Mouse (Mus musculus): ENCODE results near the gene Atp1b3. TPM values are rescaled to one million over a fixed set of nuclear protein-coding genes. Genes with fewer than 3 reads are reported as not detected.

Gene Atp1b3
- polyA plus RNA-seq, 1 experiment from 2014 or later, result 99.5 TPM

DNA sequence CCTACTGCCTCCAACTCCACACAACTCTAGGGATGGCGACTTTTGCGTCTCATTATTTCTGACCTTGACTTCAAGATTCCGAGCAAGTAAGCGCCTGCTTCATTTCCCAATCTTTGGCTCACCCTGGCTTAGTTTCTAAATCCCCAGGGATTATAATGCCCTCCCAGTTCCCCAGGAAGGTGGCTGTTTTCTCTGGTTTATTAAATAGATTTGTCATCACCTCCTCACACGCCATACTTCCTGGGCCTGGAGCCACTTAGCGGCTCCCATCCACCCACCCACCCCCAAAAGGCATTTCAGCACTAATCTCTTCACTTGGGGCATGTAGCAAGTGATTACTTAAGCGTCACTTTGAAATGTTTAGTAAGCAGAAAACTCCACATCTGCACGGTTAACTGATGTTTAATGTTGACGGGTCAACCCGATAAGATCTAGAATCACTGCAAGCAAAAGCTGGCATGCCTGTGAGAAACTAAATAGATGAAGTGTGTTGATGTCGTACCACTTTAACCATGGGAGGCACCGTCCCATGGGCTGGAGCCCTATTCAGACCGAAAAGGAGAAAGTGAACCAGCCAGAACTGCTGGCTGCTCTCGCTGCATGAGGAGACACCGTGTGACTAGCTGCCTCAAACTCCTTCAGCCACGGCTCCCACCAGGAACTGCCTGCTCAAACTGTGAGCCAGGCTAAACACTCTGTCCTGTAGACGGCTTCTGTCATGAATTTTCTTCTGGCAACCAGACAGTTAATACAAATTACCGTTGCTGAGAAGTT, 19.7 kb upstream of the Atp1b3 start:
- Histone ChIP-seq H3K27me3 (replicated peaks) (no peaks in the 10 kb centered on the region), H3K27ac (no peak overlapping the region), H3K4me3 (no peak overlapping the region), H3K4me1 (peaks cover 25% of the 10 kb centered on the region), H3K4me2 (no peak overlapping the region), H3K9ac (no peak overlapping the region), H3K36me3 (no peaks in the 10 kb centered on the region), H3K9me3 (replicated peaks) (no peaks in the 10 kb centered on the region)
- ATAC-seq, result no peak
- 63% methylated on average over 18 of the region's 18 CpGs for WGBS (ENCODE audit: insufficient replicate concordance)

DNA sequence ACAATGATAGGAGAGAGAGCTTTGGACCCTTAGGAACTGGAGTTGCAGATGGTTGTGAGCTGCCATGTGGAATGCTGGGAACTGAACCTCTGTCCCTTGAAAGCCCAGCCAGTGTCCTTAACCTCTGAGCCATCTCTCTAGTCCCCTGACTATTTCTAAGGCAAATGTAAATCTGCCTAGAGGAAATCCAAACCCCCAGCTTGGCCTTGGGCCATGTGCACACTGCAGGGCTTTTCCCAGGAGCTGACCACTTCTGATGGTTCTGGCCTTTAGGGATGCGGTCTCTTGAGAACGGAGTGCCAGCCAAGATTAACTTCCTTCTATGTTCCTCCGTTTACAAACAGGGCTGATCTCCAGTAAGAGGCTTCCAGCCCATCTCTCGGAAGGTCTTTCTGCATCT, 18.5 kb upstream of the Atp1b3 start:
- Histone ChIP-seq H3K27ac (no peak overlapping the region), H3K27me3 (replicated peaks) (no peaks in the 10 kb centered on the region), H3K4me3 (no peak overlapping the region), H3K36me3 (no peaks in the 10 kb centered on the region), H3K9ac (no peak overlapping the region), H3K4me1 (peaks cover 32% of the 10 kb centered on the region), H3K4me2 (no peak overlapping the region), H3K9me3 (replicated peaks) (no peaks in the 10 kb centered on the region)
- ATAC-seq, result no peak
- 72% methylated on average over 4 of the region's 4 CpGs for WGBS (ENCODE audit: insufficient replicate concordance)

DNA sequence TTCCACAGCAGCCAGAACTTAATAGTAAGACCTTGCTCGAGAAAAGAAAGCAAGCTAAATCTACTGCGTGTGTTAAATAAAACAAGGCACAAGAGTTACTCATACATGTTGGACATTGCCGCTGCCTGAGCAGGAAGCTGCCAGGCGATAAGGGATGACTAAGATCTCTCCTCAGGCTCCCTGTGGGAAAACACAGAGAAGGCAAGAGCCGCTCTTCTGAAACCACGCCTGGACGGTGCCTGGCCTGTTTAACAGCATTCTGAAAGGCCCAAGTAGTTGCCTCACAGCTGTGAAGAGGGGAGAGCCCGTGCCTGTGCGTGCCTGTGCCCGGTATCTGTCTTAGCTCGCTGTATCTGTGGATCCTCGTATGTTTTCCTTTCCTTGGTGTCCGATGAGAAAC, 17.2 kb upstream of the Atp1b3 start:
- no peak overlapping the region for H3K4me3 ChIP-seq
- WGBS (ENCODE audit: insufficient replicate concordance), result 28% methylated on average over 13 of the region's 13 CpGs
- H3K4me2 ChIP-seq, result peak overlapping the region; percentile 21
- no peaks in the 10 kb centered on the region; the same call in 1 of the 2 replicates for H3K9me3 ChIP-seq (replicated peaks)
- no peak overlapping the region for H3K9ac ChIP-seq
- H3K36me3 ChIP-seq, result no peaks in the 10 kb centered on the region
- H3K27ac ChIP-seq, result no peak overlapping the region
- H3K27me3 ChIP-seq (replicated peaks), result no peaks in the 10 kb centered on the region
- no peak for ATAC-seq
- H3K4me1 ChIP-seq, result peaks cover 32% of the 10 kb centered on the region

DNA sequence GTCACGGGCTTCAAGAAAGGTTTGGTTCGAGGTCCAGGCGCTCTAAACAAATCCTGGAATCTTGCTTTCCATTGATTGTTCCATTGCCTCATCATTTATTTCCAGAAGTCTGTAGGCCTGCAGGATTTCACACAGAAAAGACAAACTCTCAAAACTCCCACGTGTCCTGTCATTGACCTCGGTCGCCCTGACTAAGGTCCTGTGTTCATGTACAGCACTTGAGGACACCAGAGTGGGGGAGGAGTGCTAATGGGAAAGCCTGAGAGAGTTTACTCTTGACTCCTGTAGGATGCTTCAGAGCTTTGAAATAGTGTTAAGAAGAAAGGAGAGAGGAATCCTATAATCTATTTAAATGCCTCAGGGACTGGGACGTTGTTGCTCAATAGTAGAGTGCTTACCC, 15.3 kb upstream of the Atp1b3 start:
- Histone ChIP-seq H3K27ac (no peak overlapping the region), H3K9ac (no peak overlapping the region), H3K9me3 (replicated peaks) (no peaks in the 10 kb centered on the region; the same call in 1 of the 2 replicates), H3K4me2 (no peak overlapping the region), H3K36me3 (no peaks in the 10 kb centered on the region), H3K27me3 (replicated peaks) (no peaks in the 10 kb centered on the region), H3K4me3 (no peak overlapping the region), H3K4me1 (peaks cover 18% of the 10 kb centered on the region)
- WGBS (ENCODE audit: insufficient replicate concordance), result 68% methylated on average over 7 of the region's 7 CpGs
- ATAC-seq, result no peak

GRCm38 (mm10) chr9:96378747-96379146, 14.5 kb upstream of the Atp1b3 start:
- no peaks in the 10 kb centered on the region for H3K36me3 ChIP-seq
- H3K4me1 ChIP-seq, result peaks cover 22% of the 10 kb centered on the region
- no peak overlapping the region for H3K4me3 ChIP-seq
- no peak overlapping the region for H3K9ac ChIP-seq
- no peaks in the 10 kb centered on the region; the same call in 1 of the 2 replicates for H3K9me3 ChIP-seq (replicated peaks)
- no peak overlapping the region for H3K27ac ChIP-seq
- no peak for ATAC-seq
- 59% methylated on average over 5 of the region's 5 CpGs for WGBS (ENCODE audit: insufficient replicate concordance)
- no peak overlapping the region for H3K4me2 ChIP-seq
- H3K27me3 ChIP-seq (replicated peaks), result no peaks in the 10 kb centered on the region

- no peak overlapping the region for H3K27ac ChIP-seq
- 84% methylated on average over 1 of the region's 1 CpGs for WGBS (ENCODE audit: insufficient replicate concordance)
- ATAC-seq, result no peak
- no peaks in the 10 kb centered on the region for H3K27me3 ChIP-seq (replicated peaks)
- H3K9ac ChIP-seq, result no peak overlapping the region
- H3K9me3 ChIP-seq (replicated peaks), result no peaks in the 10 kb centered on the region; the same call in 1 of the 2 replicates
- H3K4me1 ChIP-seq, result peaks cover 22% of the 10 kb centered on the region
- H3K4me2 ChIP-seq, result no peak overlapping the region
- H3K36me3 ChIP-seq, result no peaks in the 10 kb centered on the region
- H3K4me3 ChIP-seq, result no peak overlapping the region
Measured at GRCm38 (mm10) chr9:96377096-96377495, 12.9 kb upstream of the Atp1b3 start.

DNA sequence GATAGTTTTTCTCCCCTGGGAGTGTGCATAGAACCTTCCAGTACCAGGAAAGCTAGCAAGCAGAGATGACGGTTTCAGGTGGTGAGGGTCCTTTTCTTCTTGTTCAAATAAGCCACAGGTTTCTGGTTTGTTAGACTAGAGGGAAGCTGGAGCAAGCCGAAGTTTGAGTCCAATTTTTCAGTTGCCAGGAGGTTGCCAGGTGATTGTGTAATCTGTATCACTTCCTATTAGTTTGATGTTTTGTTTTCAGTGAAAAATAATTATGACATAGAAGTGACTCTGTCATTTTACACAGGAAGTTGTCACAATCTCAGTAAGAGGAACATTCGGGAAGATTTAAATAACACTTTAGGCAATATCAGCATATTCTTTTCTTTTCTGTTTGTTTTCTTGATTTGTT, 11.6 kb upstream of the Atp1b3 start:
- Histone ChIP-seq H3K4me3 (no peak overlapping the region), H3K27ac (no peak overlapping the region)
- ATAC-seq, result no peak

DNA sequence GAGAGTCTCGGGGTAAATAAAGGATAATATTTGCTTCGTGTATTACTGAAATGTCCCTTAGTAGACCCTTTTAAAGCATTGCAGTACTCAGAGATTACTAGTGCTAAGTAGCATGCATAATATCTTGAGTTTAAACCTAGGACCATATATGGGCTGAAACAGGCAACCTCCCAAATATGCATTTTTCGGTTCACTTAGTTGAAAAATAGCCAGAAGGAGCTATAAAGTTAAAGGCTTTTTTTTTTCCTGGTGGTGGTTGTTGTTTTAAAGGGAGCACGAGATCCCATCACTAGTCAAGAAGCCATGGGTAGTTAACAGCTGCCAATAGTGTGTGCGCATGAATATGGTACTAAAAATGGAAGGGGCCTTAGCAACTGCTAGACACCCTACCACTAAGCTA, 6.8 kb upstream of the Atp1b3 start:
- no peak overlapping the region for H3K4me3 ChIP-seq
- no peaks in the 10 kb centered on the region for H3K27me3 ChIP-seq (replicated peaks)
- H3K4me1 ChIP-seq, result peaks cover 21% of the 10 kb centered on the region
- 78% methylated on average over 5 of the region's 5 CpGs for WGBS (ENCODE audit: insufficient replicate concordance)
- H3K9me3 ChIP-seq (replicated peaks), result no peaks in the 10 kb centered on the region
- H3K4me2 ChIP-seq, result no peak overlapping the region
- no peak overlapping the region for H3K27ac ChIP-seq
- ATAC-seq, result no peak
- no peaks in the 10 kb centered on the region for H3K36me3 ChIP-seq
- H3K9ac ChIP-seq, result no peak overlapping the region

More for the DNA sequence above, 11.6 kb upstream of the Atp1b3 start:
- Histone ChIP-seq H3K36me3 (no peaks in the 10 kb centered on the region), H3K4me1 (peaks cover 11% of the 10 kb centered on the region; the same call in 1 of the 2 replicates), H3K4me2 (no peak overlapping the region), H3K27me3 (replicated peaks) (no peaks in the 10 kb centered on the region), H3K9me3 (replicated peaks) (no peaks in the 10 kb centered on the region; the same call in 1 of the 2 replicates), H3K9ac (no peak overlapping the region)
- 75% methylated on average over 3 of the region's 3 CpGs for WGBS (ENCODE audit: insufficient replicate concordance)

GRCm38 (mm10) chr9:96369654-96370384, 5.6 kb upstream of the Atp1b3 start:
- Histone ChIP-seq H3K36me3 (no peaks in the 10 kb centered on the region), H3K4me1 (peaks cover 26% of the 10 kb centered on the region), H3K4me2 (peak overlapping the region; percentile 9; the same call in 1 of the 2 replicates), H3K9me3 (replicated peaks) (no peaks in the 10 kb centered on the region), H3K27me3 (replicated peaks) (no peaks in the 10 kb centered on the region), H3K4me3 (no peak overlapping the region), H3K27ac (no peak overlapping the region), H3K9ac (no peak overlapping the region)
- WGBS (ENCODE audit: insufficient replicate concordance), result 13% methylated on average over 5 of the region's 5 CpGs
- ATAC-seq, result 0 out of 2 replicates have a peak, but pooled peaks have one; percentile 46

DNA sequence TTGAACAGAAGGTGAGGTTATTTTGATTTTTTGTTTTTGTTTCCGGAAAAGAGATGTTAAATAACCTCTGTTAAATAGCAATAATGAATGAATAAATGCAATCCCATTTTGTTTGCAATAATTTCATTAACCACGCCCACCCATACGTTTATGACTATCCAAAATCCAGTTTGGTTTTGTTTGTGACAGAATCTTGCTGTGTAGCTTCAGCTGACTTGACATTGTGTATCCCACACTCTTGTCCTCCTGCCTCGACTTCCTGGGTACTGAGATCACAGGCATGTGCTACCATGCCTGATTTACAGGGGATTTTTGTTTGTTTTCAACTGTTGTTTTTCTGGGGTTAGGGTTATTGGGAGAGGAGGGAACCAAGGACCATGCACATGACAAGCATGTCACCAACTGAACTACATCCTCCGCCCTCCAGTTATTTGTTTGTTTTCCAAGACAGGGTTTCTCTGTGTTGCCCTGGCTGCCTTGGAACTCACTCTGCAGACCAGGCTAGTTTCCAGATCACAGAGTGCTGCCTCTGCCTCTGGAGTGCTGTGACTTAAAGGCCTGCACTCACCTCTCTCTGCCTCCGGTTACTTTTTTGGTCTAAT, 1.1 kb upstream of the Atp1b3 start:
- no peak for ATAC-seq
- H3K27me3 ChIP-seq (replicated peaks), result no peaks in the 10 kb centered on the region
- peak overlapping the region; percentile 43; the same call in 1 of the 2 replicates for H3K27ac ChIP-seq

GRCm38 (mm10) chr9:96363581-96364140, 581 bp downstream of the Atp1b3 start:
- Histone ChIP-seq H3K9me3 (replicated peaks) (no peaks in the 10 kb centered on the region), H3K36me3 (peaks cover 6% of the 10 kb centered on the region), H3K27ac (peak overlapping the region; percentile 96), H3K4me1 (peaks cover 28% of the 10 kb centered on the region), H3K27me3 (replicated peaks) (no peaks in the 10 kb centered on the region), H3K4me3 (peak overlapping the region; percentile 84), H3K9ac (peak overlapping the region; percentile 88), H3K4me2 (peak overlapping the region; percentile 82)
- WGBS (ENCODE audit: insufficient replicate concordance), result under 1% methylated on average over 58 of the region's 64 CpGs
- peak; percentile 68 for ATAC-seq

More for the DNA sequence above, 1.1 kb upstream of the Atp1b3 start:
- H3K9ac ChIP-seq, result 0 out of 2 replicates have a peak overlapping the region, but pooled peaks have one; percentile 8
- no peaks in the 10 kb centered on the region for H3K9me3 ChIP-seq (replicated peaks)
- peak overlapping the region; percentile 82 for H3K4me2 ChIP-seq
- H3K4me1 ChIP-seq, result peaks cover 37% of the 10 kb centered on the region
- WGBS (ENCODE audit: insufficient replicate concordance), result 50% methylated on average over 6 of the region's 6 CpGs
- no peaks in the 10 kb centered on the region; the same call in 1 of the 2 replicates for H3K36me3 ChIP-seq
- no peak overlapping the region for H3K4me3 ChIP-seq

Measured in liver, embryonic 12.5 days (tissue).